Mouse (Mus musculus) NIH3T3 (cell line): ENCODE data around the gene U2af1l4.

Experiments used
- DNase-seq: peaks from one replicate; pipeline ENCODE4 v3.0.0-alpha.2; 2012; ENCODE audit warnings: low read depth

The U2af1l4 gene

GRCm38 (mm10) chr7:30563117-30563905 lies at the start of gene U2af1l4, which contains the start of the genes Gm49396 and Psenen:
Gene U2af1l4, plus strand, starts transcription at chr7:30563301.
Gene Gm49396, plus strand, starts transcription at chr7:30563344.
Gene Psenen, minus strand, starts transcription at chr7:30563627.
- peak; percentile 99 for DNase-seq

- DNase-seq = no peak
Measured at GRCm38 (mm10) chr7:30515003-30515760, 47.9 kb upstream of the U2af1l4 start.

- DNase-seq = no peak
Measured at GRCm38 (mm10) chr7:30518325-30518724, 44.8 kb upstream of the U2af1l4 start.

GRCm38 (mm10) chr7:30520396-30520795 lies 42.7 kb upstream of the U2af1l4 start:
- DNase-seq = no peak

- DNase-seq = no peak
Measured at GRCm38 (mm10) chr7:30520856-30521255, 42.2 kb upstream of the U2af1l4 start.

GRCm38 (mm10) chr7:30522871-30523270 lies 40.2 kb upstream of the U2af1l4 start:
- DNase-seq = no peak

- DNase-seq = peak; percentile 88
Measured at GRCm38 (mm10) chr7:30524487-30524886, 38.6 kb upstream of the U2af1l4 start.

GRCm38 (mm10) chr7:30525954-30526353 lies 37.1 kb upstream of the U2af1l4 start:
- no peak for DNase-seq

- DNase-seq = no peak
Measured at GRCm38 (mm10) chr7:30526399-30526798, 36.7 kb upstream of the U2af1l4 start.

GRCm38 (mm10) chr7:30526981-30527380 lies 36.1 kb upstream of the U2af1l4 start:
- DNase-seq = no peak

- DNase-seq = no peak
Measured at GRCm38 (mm10) chr7:30531291-30531815, 31.7 kb upstream of the U2af1l4 start.

GRCm38 (mm10) chr7:30532931-30533330 lies 30.2 kb upstream of the U2af1l4 start:
- peak; percentile 33 for DNase-seq

- no peak for DNase-seq
Measured at GRCm38 (mm10) chr7:30533941-30534632, 29.0 kb upstream of the U2af1l4 start.

- peak; percentile 99 for DNase-seq
Measured at GRCm38 (mm10) chr7:30534633-30535577, 28.2 kb upstream of the U2af1l4 start, which contains the start of gene Arhgap33. Gene Arhgap33, minus strand, starts transcription at chr7:30535060.

GRCm38 (mm10) chr7:30540572-30540971 lies 22.5 kb upstream of the U2af1l4 start:
- no peak for DNase-seq

GRCm38 (mm10) chr7:30544327-30544726 lies 18.8 kb upstream of the U2af1l4 start:
- no peak for DNase-seq

- DNase-seq = no peak
Measured at GRCm38 (mm10) chr7:30549880-30550279, 13.2 kb upstream of the U2af1l4 start.

- no peak for DNase-seq
Measured at GRCm38 (mm10) chr7:30550603-30551002, 12.5 kb upstream of the U2af1l4 start.

- DNase-seq = no peak
Measured at GRCm38 (mm10) chr7:30551445-30552101, 11.5 kb upstream of the U2af1l4 start.
